Mouse (Mus musculus): ENCODE data around the gene Rnf187. TPM values are rescaled to one million over a fixed set of nuclear protein-coding genes. Genes with fewer than 3 reads are reported as not detected.

Gene Rnf187
- total and polyA plus RNA-seq, 3 experiments, result 280 to 3,830 (median 337) TPM

DNA sequence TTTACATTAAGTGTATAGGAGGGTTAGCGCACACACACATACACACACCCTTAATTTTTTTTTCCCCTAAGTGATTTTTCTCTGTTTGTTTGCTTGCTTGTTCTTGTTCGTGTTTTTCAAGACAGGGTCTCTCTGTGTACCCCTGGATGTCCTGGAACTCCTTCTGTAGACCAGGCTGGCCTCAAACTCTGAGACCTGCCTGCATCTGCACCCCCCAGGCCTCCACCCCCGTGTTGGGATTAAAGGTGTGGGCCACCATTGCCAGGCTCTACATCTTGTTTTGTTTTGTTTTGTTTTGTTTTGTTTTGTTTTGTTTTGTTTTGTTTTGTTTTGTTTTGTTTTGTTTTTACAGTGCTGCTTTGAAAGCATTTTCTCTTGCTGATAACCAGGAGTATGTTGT is 8.6 kb upstream of the Rnf187 start:
- TF ChIP-seq E2F4 (IDR thresholded peaks at IDR 0.05; ENCODE audit: borderline replicate concordance, low read depth, low read length) (no peak), UBTF (IDR thresholded peaks at IDR 0.05; ENCODE audit: borderline replicate concordance, insufficient read depth, low read depth, low read length) (no peak), ZNF384 (IDR thresholded peaks at IDR 0.05; ENCODE audit: low read depth, low read length) (no peak), MAX (IDR thresholded peaks at IDR 0.05; ENCODE audit: low read length) (no peak), USF2 (IDR thresholded peaks at IDR 0.05; ENCODE audit: borderline replicate concordance in 1 of 2, insufficient read depth in 1 of 2, low read depth in 1 of 2, low read length in 2 of 2) (no peak), TBP (IDR thresholded peaks at IDR 0.05; ENCODE audit: low read depth, low read length) (no peak), CHD2 (IDR thresholded peaks at IDR 0.05; ENCODE audit: low read length) (no peak), GATA1 (IDR thresholded peaks at IDR 0.05; ENCODE audit: low read depth, low read length) (no peak), ZKSCAN1 (IDR thresholded peaks at IDR 0.05; ENCODE audit: low read depth, low read length) (no peak), ETS1 (IDR thresholded peaks at IDR 0.05; ENCODE audit: low read depth, low read length) (no peak), CHD1 (IDR thresholded peaks at IDR 0.05; ENCODE audit: low read depth, low read length) (no peak)
- H3K27me3 ChIP-seq (ENCODE audit: control insufficient read depth in 1 of 2, insufficient read depth in 2 of 2, low read length in 2 of 2), result peaks cover 4 to 9% of the 10 kb centered on the region in 2 experiments
- H3K4me1 ChIP-seq (ENCODE audit: control insufficient read depth in 1 of 2, insufficient read depth in 2 of 2, low read length in 2 of 2), result no peaks in the 10 kb centered on the region
- H3K9ac ChIP-seq (ENCODE audit: control insufficient read depth, low read depth, low read length, poor library complexity, severe bottlenecking), result no peak overlapping the region
- H3K4me3 ChIP-seq (ENCODE audit: control insufficient read depth in 1 of 2, insufficient read depth in 1 of 2, low read depth in 2 of 2, low read length in 2 of 2), result no peak overlapping the region
- no peaks in the 10 kb centered on the region for H3K9me3 ChIP-seq (replicated peaks; ENCODE audit: insufficient read depth, low read length)
- H3K36me3 ChIP-seq (ENCODE audit: control insufficient read depth in 1 of 2, insufficient read depth in 2 of 2, low read length in 2 of 2), result no peaks in the 10 kb centered on the region
- no peak overlapping the region for H3K27ac ChIP-seq (ENCODE audit: control insufficient read depth, low read depth, low read length)
- no peak for DNase-seq (ENCODE audit: low read depth, low spot score)
- H3K79me2 ChIP-seq (ENCODE audit: control insufficient read depth, insufficient read depth, low read length, poor library complexity), result no peaks in the 10 kb centered on the region; the same call in 1 of the 2 replicates

GRCm38 (mm10) chr11:58944136-58944535 is 5.4 kb upstream of the Rnf187 start:
- no peak overlapping the region for H3K27ac ChIP-seq (ENCODE audit: control insufficient read depth, low read depth, low read length)
- H3K9ac ChIP-seq (ENCODE audit: control insufficient read depth, low read depth, low read length, poor library complexity, severe bottlenecking), result no peak overlapping the region
- no peak overlapping the region for H3K4me3 ChIP-seq (ENCODE audit: control insufficient read depth in 1 of 2, insufficient read depth in 1 of 2, low read depth in 2 of 2, low read length in 2 of 2)
- H3K79me2 ChIP-seq (ENCODE audit: control insufficient read depth, insufficient read depth, low read length, poor library complexity), result no peaks in the 10 kb centered on the region; the same call in 1 of the 2 replicates
- H3K36me3 ChIP-seq (ENCODE audit: control insufficient read depth in 1 of 2, insufficient read depth in 2 of 2, low read length in 2 of 2), result no peaks in the 10 kb centered on the region
- H3K27me3 ChIP-seq (ENCODE audit: control insufficient read depth in 1 of 2, insufficient read depth in 2 of 2, low read length in 2 of 2), result peaks cover 4 to 6% of the 10 kb centered on the region in 2 experiments
- peaks cover 0 to 2% of the 10 kb centered on the region in 2 experiments; a peak in 2 of 4 replicates for H3K4me1 ChIP-seq (ENCODE audit: control insufficient read depth in 1 of 2, insufficient read depth in 2 of 2, low read length in 2 of 2)
- TF ChIP-seq ETS1 (IDR thresholded peaks at IDR 0.05; ENCODE audit: low read depth, low read length) (no peak), MYB (IDR thresholded peaks at IDR 0.05; ENCODE audit: low read depth, low read length) (no peak), ZKSCAN1 (IDR thresholded peaks at IDR 0.05; ENCODE audit: low read depth, low read length) (no peak), MAX (IDR thresholded peaks at IDR 0.05; ENCODE audit: low read length) (no peak), UBTF (IDR thresholded peaks at IDR 0.05; ENCODE audit: borderline replicate concordance, insufficient read depth, low read depth, low read length) (no peak), USF2 (IDR thresholded peaks at IDR 0.05; ENCODE audit: borderline replicate concordance in 1 of 2, insufficient read depth in 1 of 2, low read depth in 1 of 2, low read length in 2 of 2) (no peak), NELFE (IDR thresholded peaks at IDR 0.05; ENCODE audit: low read depth, low read length) (no peak), ZNF384 (IDR thresholded peaks at IDR 0.05; ENCODE audit: low read depth, low read length) (no peak), MAZ (IDR thresholded peaks at IDR 0.05; ENCODE audit: low read depth, low read length) (no peak), POLR2AphosphoS2 (IDR thresholded peaks at IDR 0.05; ENCODE audit: low read length) (no peak)
- no peak for DNase-seq (ENCODE audit: low read depth, low spot score)
- no peaks in the 10 kb centered on the region for H3K9me3 ChIP-seq (replicated peaks; ENCODE audit: insufficient read depth, low read length)

Measured in MEL (cell line).